In genomic region chr6:73368047-73368835, GRCm38 (mm10) we compare ENCODE assay signal across 8 mouse cellular contexts.
DNase-seq lines count a peak whose midpoint lies in the region; ATAC-seq and TF ChIP-seq lines count a peak whose summit lies in the region.

No protein-coding gene starts in this region.

- H3K4me2 ChIP-seq in hindbrain, embryonic 16.5 days (ENCODE audit: low read length): peak overlapping the region; percentile 40
- peak overlapping the region; percentile 42 for H3K4me2 ChIP-seq in neural tube, embryonic 12.5 days (replicated peaks)

- no peaks in the 10 kb centered on the region for H3K36me3 ChIP-seq in hindbrain, embryonic 16.5 days (ENCODE audit: control insufficient read depth, insufficient read depth, low read length)
- no peaks in the 10 kb centered on the region for H3K36me3 ChIP-seq in neural tube, embryonic 12.5 days

- no peaks in the 10 kb centered on the region for H3K27me3 ChIP-seq in hindbrain, embryonic 16.5 days (replicated peaks; ENCODE audit: control insufficient read depth, insufficient read depth, low read length)
- H3K27me3 ChIP-seq in neural tube, embryonic 12.5 days (replicated peaks): no peaks in the 10 kb centered on the region

- peak; percentile 63; the same call in 1 of the 2 replicates for ATAC-seq in hindbrain, embryonic 16.5 days
- peak; percentile 62; the same call in 1 of the 2 replicates for ATAC-seq in neural tube, embryonic 12.5 days (ENCODE audit: low FRiP score, low read depth)
- ATAC-seq in erythroid progenitor cell, adult 5-6 weeks (replicated peaks; ENCODE audit: low FRiP score, poor library complexity, severe bottlenecking): no peak

- intact Hi-C loops in left cerebral cortex, adult 2 months (cut with DNase I): loop anchor here (10.0 kb wide), 1 partner anchor 277 kb away; no protein-coding TSS in a partner anchor
- intact Hi-C loops in left cerebral cortex, postnatal 14 days (cut with DNase I): no loop called here

- no peaks in the 10 kb centered on the region for H3K9me3 ChIP-seq in hindbrain, embryonic 16.5 days (ENCODE audit: control insufficient read depth, low read length)
- no peaks in the 10 kb centered on the region for H3K9me3 ChIP-seq in neural tube, embryonic 12.5 days

- no peak overlapping the region for H3K27ac ChIP-seq in left cerebral cortex, adult 2 months
- no peak overlapping the region for H3K27ac ChIP-seq in hindbrain, embryonic 16.5 days (ENCODE audit: low read depth, low read length)
- no peak overlapping the region for H3K27ac ChIP-seq in neural tube, embryonic 12.5 days

- H3K4me3 ChIP-seq in left cerebral cortex, adult 2 months: peak overlapping the region; percentile 9; the same call in 1 of the 2 replicates
- H3K4me3 ChIP-seq in hindbrain, embryonic 16.5 days (ENCODE audit: low read length): peak overlapping the region; percentile 5; the same call in 1 of the 2 replicates
- no peak overlapping the region for H3K4me3 ChIP-seq in neural tube, embryonic 12.5 days

- 9% methylated on average over 21 of the region's 21 CpGs for WGBS in hindbrain, embryonic 16.5 days
- WGBS in neural tube, embryonic 12.5 days: 12% methylated on average over 21 of the region's 21 CpGs

- H3K9ac ChIP-seq in hindbrain, embryonic 16.5 days (ENCODE audit: low read depth, low read length): no peak overlapping the region
- H3K9ac ChIP-seq in neural tube, embryonic 12.5 days: no peak overlapping the region

- TF ChIP-seq CTCF in left cerebral cortex, adult 2 months (IDR thresholded peaks at IDR 0.05): no peak

- DNase-seq in left cerebral cortex, adult 2 months (ENCODE audit: extremely low spot score in 1 of 2, low spot score in 2 of 2): no peak
- no peak for DNase-seq in left cerebral cortex, postnatal 14 days (ENCODE audit: low spot score in 2 of 2)
- DNase-seq in embryo, embryonic 10 days (ENCODE audit: low spot score): peak; percentile 19
- DNase-seq in spleen, postnatal 10 days (ENCODE audit: low spot score in 2 of 2): no peak
- DNase-seq in right cerebral cortex, adult 18-20 months: no peak

- H3K4me1 ChIP-seq in hindbrain, embryonic 16.5 days (ENCODE audit: control insufficient read depth, insufficient read depth, low read depth, low read length): no peaks in the 10 kb centered on the region
- H3K4me1 ChIP-seq in neural tube, embryonic 12.5 days: no peaks in the 10 kb centered on the region
